ENCODE assay signal across 14 mouse cellular contexts in genomic region chr19:55305024-55305423, GRCm38 (mm10). TPM values are rescaled to one million over a fixed set of nuclear protein-coding genes. Genes with fewer than 3 reads are reported as not detected.
DNase-seq lines count a peak whose midpoint lies in the region; ATAC-seq and TF ChIP-seq lines count a peak whose summit lies in the region.
"Had no signal": no experiment of that assay in that cellular context is flagged by ENCODE, and none has a peak within 500 bp of the region (broad histone marks: within the 10 kb centered on the region; RNA-seq: fewer than 3 reads in every experiment).

No protein-coding gene starts in this region.

- TF ChIP-seq EP300 in liver, postnatal 0 days (IDR thresholded peaks at IDR 0.05; ENCODE audit: low read depth): no peak

- H3K27ac ChIP-seq in intestine, postnatal 0 days (ENCODE audit: low read depth, low read length): no peak overlapping the region
- no peak overlapping the region for H3K27ac ChIP-seq in intestine, embryonic 15.5 days
- H3K27ac ChIP-seq in liver, postnatal 0 days (ENCODE audit: low read depth): no peak overlapping the region
- H3K27ac ChIP-seq: heart, embryonic 13.5 days; liver, embryonic 13.5 days; midbrain, embryonic 12.5 days had no signal

- no peaks in the 10 kb centered on the region for H3K9me3 ChIP-seq in intestine, postnatal 0 days (ENCODE audit: control insufficient read depth)
- no peaks in the 10 kb centered on the region for H3K9me3 ChIP-seq in intestine, embryonic 15.5 days
- H3K9me3 ChIP-seq in E14TG2a.4 (ENCODE audit: low read length): no peaks in the 10 kb centered on the region
- no peaks in the 10 kb centered on the region for H3K9me3 ChIP-seq in liver, postnatal 0 days (ENCODE audit: low read length)
- H3K9me3 ChIP-seq: heart, embryonic 13.5 days; liver, embryonic 13.5 days; midbrain, embryonic 12.5 days had no signal

- peak; percentile 62 for TF ChIP-seq CTCF in intestine, postnatal 0 days (IDR thresholded peaks at IDR 0.05; ENCODE audit: low read depth)
- TF ChIP-seq CTCF in E14TG2a.4 (conservative IDR thresholded peaks at IDR 0.05; ENCODE audit: low read length): peak; percentile 33
- peak; percentile 48; the same call in 1 of the 2 replicates for TF ChIP-seq CTCF in liver, postnatal 0 days (IDR thresholded peaks at IDR 0.05; ENCODE audit: low read depth)

- H3K27me3 ChIP-seq in intestine, postnatal 0 days (replicated peaks; ENCODE audit: control insufficient read depth, insufficient read depth, low read length): no peaks in the 10 kb centered on the region
- H3K27me3 ChIP-seq in intestine, embryonic 15.5 days (replicated peaks): no peaks in the 10 kb centered on the region
- H3K27me3 ChIP-seq in E14TG2a.4 (ENCODE audit: insufficient read depth, low read length): no peaks in the 10 kb centered on the region
- no peaks in the 10 kb centered on the region for H3K27me3 ChIP-seq in liver, postnatal 0 days (ENCODE audit: insufficient read depth, low read length)
- H3K27me3 ChIP-seq: heart, embryonic 13.5 days; liver, embryonic 13.5 days; midbrain, embryonic 12.5 days had no signal

- H3K4me1 ChIP-seq in intestine, postnatal 0 days (replicated peaks; ENCODE audit: control insufficient read depth, insufficient read depth, low read length): no peaks in the 10 kb centered on the region
- no peaks in the 10 kb centered on the region for H3K4me1 ChIP-seq in intestine, embryonic 15.5 days (replicated peaks)
- no peaks in the 10 kb centered on the region for H3K4me1 ChIP-seq in E14TG2a.4 (replicated peaks; ENCODE audit: low read depth, low read length)
- no peaks in the 10 kb centered on the region for H3K4me1 ChIP-seq in liver, postnatal 0 days (ENCODE audit: insufficient read depth)
- H3K4me1 ChIP-seq: heart, embryonic 13.5 days; midbrain, embryonic 12.5 days had no signal

- peaks cover 65% of the 10 kb centered on the region for H3K36me3 ChIP-seq in intestine, postnatal 0 days (ENCODE audit: control insufficient read depth, insufficient read depth)
- H3K36me3 ChIP-seq in intestine, embryonic 15.5 days: peaks cover 13% of the 10 kb centered on the region
- H3K36me3 ChIP-seq in E14TG2a.4 (ENCODE audit: insufficient read depth, low read length): peaks cover 89% of the 10 kb centered on the region
- H3K36me3 ChIP-seq in liver, postnatal 0 days (replicated peaks; ENCODE audit: insufficient read depth, low read length): peaks cover 70% of the 10 kb centered on the region

- no peak overlapping the region for H3K4me3 ChIP-seq in intestine, postnatal 0 days (ENCODE audit: low read depth, low read length)
- no peak overlapping the region for H3K4me3 ChIP-seq in intestine, embryonic 15.5 days (replicated peaks)
- H3K4me3 ChIP-seq in E14TG2a.4 (replicated peaks; ENCODE audit: low read length): no peak overlapping the region
- H3K4me3 ChIP-seq in liver, postnatal 0 days (ENCODE audit: low read depth, low read length): no peak overlapping the region
- H3K4me3 ChIP-seq: heart, embryonic 13.5 days; liver, embryonic 13.5 days; midbrain, embryonic 12.5 days had no signal

- ATAC-seq in CD4-positive, CD25-positive, alpha-beta regulatory T cell, adult 4 months: no peak
- ATAC-seq in intestine, postnatal 0 days: no peak
- ATAC-seq in intestine, embryonic 15.5 days: no peak
- no peak for ATAC-seq in liver, postnatal 0 days
- ATAC-seq: intestine, embryonic 16.5 days had no signal

- peak; percentile 22 for DNase-seq in CD4-positive, CD25-positive, alpha-beta regulatory T cell, adult 2 months (ENCODE audit: low read depth, low spot score)
- no peak for DNase-seq in liver, postnatal 0 days
- DNase-seq in Muller cell, postnatal 12 days (ENCODE audit: inconsistent ontology term): no peak
- no peak for DNase-seq in yolk sac, embryonic 10.5 days (ENCODE audit: low spot score)
- DNase-seq: layer of hippocampus, adult 9-11 months; liver, embryonic 13.5 days; thymus, adult 2 months had no signal

- H3K9ac ChIP-seq in intestine, postnatal 0 days (ENCODE audit: low read depth, low read length): no peak overlapping the region
- no peak overlapping the region for H3K9ac ChIP-seq in intestine, embryonic 15.5 days
- H3K9ac ChIP-seq in liver, postnatal 0 days (replicated peaks): no peak overlapping the region
- H3K9ac ChIP-seq: heart, embryonic 13.5 days; liver, embryonic 13.5 days; midbrain, embryonic 12.5 days had no signal

- H3K4me2 ChIP-seq in intestine, postnatal 0 days (replicated peaks; ENCODE audit: low read depth): no peak overlapping the region
- H3K4me2 ChIP-seq in intestine, embryonic 15.5 days (replicated peaks): no peak overlapping the region
- no peak overlapping the region for H3K4me2 ChIP-seq in liver, postnatal 0 days (ENCODE audit: low read depth, low read length)
- H3K4me2 ChIP-seq: heart, embryonic 13.5 days; liver, embryonic 13.5 days; midbrain, embryonic 12.5 days had no signal

RNA-seq across cellular contexts. Expression of gene Zdhhc6, which starts 10.8 kb away (rescaled TPM):
- 10 to 100 TPM; 61.9 to 69.0 TPM for polyA plus RNA-seq in CD4-positive, CD25-positive, alpha-beta regulatory T cell, adult 4 months (2017; shearing (Covaris generic))
- polyA plus RNA-seq in intestine, postnatal 0 days (2015; fragmentation: Nextera tagmentation; extraction: Ambion mirVana): 39.8 and 44.7 TPM in 2 replicates
- polyA plus RNA-seq in intestine, embryonic 15.5 days (2015; fragmentation: Nextera tagmentation; extraction: Ambion mirVana): 94.9 and 98.7 TPM in 2 replicates
- 49.0 and 49.9 TPM in 2 replicates for polyA plus RNA-seq in liver, postnatal 0 days (2015; fragmentation: Nextera tagmentation; extraction: Ambion mirVana)

RNA-seq across cellular contexts. Expression of gene Vti1a, which starts 11.1 kb away (rescaled TPM):
- polyA plus RNA-seq in CD4-positive, CD25-positive, alpha-beta regulatory T cell, adult 4 months (2017; shearing (Covaris generic)): 10 to 100 TPM; 32.4 to 45.4 TPM
- polyA plus RNA-seq in intestine, postnatal 0 days (2015; fragmentation: Nextera tagmentation; extraction: Ambion mirVana): 21.3 and 23.2 TPM in 2 replicates
- polyA plus RNA-seq in intestine, embryonic 15.5 days (2015; fragmentation: Nextera tagmentation; extraction: Ambion mirVana): 23.5 and 24.1 TPM in 2 replicates
- 9.7 and 10.5 TPM in 2 replicates for polyA plus RNA-seq in liver, postnatal 0 days (2015; fragmentation: Nextera tagmentation; extraction: Ambion mirVana)

RNA-seq across cellular contexts. Expression of gene Acsl5, which starts 53.3 kb away (rescaled TPM):
- polyA plus RNA-seq in CD4-positive, CD25-positive, alpha-beta regulatory T cell, adult 4 months (2017; shearing (Covaris generic)): 10 to 100 TPM; 66.4 to 83.1 TPM
- 1,862 and 1,917 TPM in 2 replicates for polyA plus RNA-seq in intestine, postnatal 0 days (2015; fragmentation: Nextera tagmentation; extraction: Ambion mirVana)
- polyA plus RNA-seq in intestine, embryonic 15.5 days (2015; fragmentation: Nextera tagmentation; extraction: Ambion mirVana): 315 and 329 TPM in 2 replicates
- polyA plus RNA-seq in liver, postnatal 0 days (2015; fragmentation: Nextera tagmentation; extraction: Ambion mirVana): 397 and 414 TPM in 2 replicates
